7 mouse cellular contexts compared by ENCODE assay signal in genomic region chr11:26209811-26210581, GRCm38 (mm10). TPM values are rescaled to one million over a fixed set of nuclear protein-coding genes. Genes with fewer than 3 reads are reported as not detected.
DNase-seq lines count a peak whose midpoint lies in the region; ATAC-seq and TF ChIP-seq lines count a peak whose summit lies in the region.

No protein-coding gene starts in this region.

- WGBS in embryonic facial prominence, embryonic 10.5 days: 1% methylated on average over 73 of the region's 73 CpGs
- WGBS in heart, adult 2 months: 2% methylated on average over 70 of the region's 73 CpGs
- 3% methylated on average over 66 of the region's 73 CpGs for WGBS in kidney, adult 2 months
- 3% methylated on average over 21 of the region's 73 CpGs for WGBS in limb, embryonic 14.5 days
- under 1% methylated on average over 52 of the region's 73 CpGs for WGBS in midbrain, embryonic 14.5 days

- peak overlapping the region; percentile 72 for H3K9ac ChIP-seq in heart, adult 2 months (ENCODE audit: low read depth, low read length)
- peak overlapping the region; percentile 96 for H3K9ac ChIP-seq in limb, embryonic 14.5 days (ENCODE audit: low read depth, low read length, severe bottlenecking)
- peak overlapping the region; percentile 94 for H3K9ac ChIP-seq in midbrain, embryonic 14.5 days (replicated peaks; ENCODE audit: low read length)

- no peak overlapping the region for H3K27ac ChIP-seq in bone marrow macrophage, adult 2 months (ENCODE audit: insufficient read depth, low read depth, low read length)
- peak overlapping the region; percentile 95 for H3K27ac ChIP-seq in embryonic facial prominence, embryonic 10.5 days (replicated peaks)
- peak overlapping the region; percentile 58 for H3K27ac ChIP-seq in heart, adult 2 months
- H3K27ac ChIP-seq in kidney, adult 2 months (ENCODE audit: insufficient read depth, low read depth, low read length): peak overlapping the region; percentile 73
- peak overlapping the region; percentile 97 for H3K27ac ChIP-seq in limb, embryonic 14.5 days (replicated peaks; ENCODE audit: low read depth, low read length)
- peak overlapping the region; percentile 99 for H3K27ac ChIP-seq in midbrain, embryonic 14.5 days (replicated peaks; ENCODE audit: low read depth, low read length)

- DNase-seq in embryonic facial prominence, embryonic 10.5 days (ENCODE audit: low spot score): peak; percentile 82
- DNase-seq in heart, adult 2 months: peak; percentile 64
- DNase-seq in kidney, adult 2 months: peak; percentile 85
- peak; percentile 67 for DNase-seq in limb, embryonic 14.5 days (ENCODE audit: low spot score)
- peak; percentile 88 for DNase-seq in midbrain, embryonic 14.5 days
- peak; percentile 20 to 48 for DNase-seq in spleen, postnatal 36 days (ENCODE audit: low spot score in 2 of 2)

- no peak for TF ChIP-seq CTCF in bone marrow macrophage, adult 2 months (IDR thresholded peaks at IDR 0.05; ENCODE audit: low read depth, low read length)
- TF ChIP-seq CTCF in heart, adult 2 months (IDR thresholded peaks at IDR 0.05): no peak
- no peak for TF ChIP-seq CTCF in kidney, adult 2 months (conservative IDR thresholded peaks at IDR 0.05; ENCODE audit: insufficient read depth, insufficient read length, low read depth, low read length)

- peak; percentile 91 for ATAC-seq in limb, embryonic 14.5 days (ENCODE audit: low FRiP score, low read depth)
- ATAC-seq in midbrain, embryonic 14.5 days (ENCODE audit: low FRiP score, low TSS enrichment): peak; percentile 95

- no peaks in the 10 kb centered on the region for H3K79me2 ChIP-seq in heart, adult 2 months (replicated peaks; ENCODE audit: control insufficient read depth, insufficient read depth, low read length)

- no peak for TF ChIP-seq POLR2A in bone marrow macrophage, adult 2 months (IDR thresholded peaks at IDR 0.05; ENCODE audit: borderline replicate concordance, low read depth, low read length)
- no peak for TF ChIP-seq POLR2A in heart, adult 2 months (IDR thresholded peaks at IDR 0.05; ENCODE audit: insufficient read depth, low read depth, low read length)
- no peak for TF ChIP-seq POLR2A in kidney, adult 2 months (IDR thresholded peaks at IDR 0.05; ENCODE audit: low read depth, low read length)
- TF ChIP-seq POLR2A in limb, embryonic 14.5 days (IDR thresholded peaks at IDR 0.05; ENCODE audit: borderline replicate concordance, extremely low read depth, insufficient read depth, insufficient read length): 0 out of 2 replicates have a peak, but pooled peaks have one; percentile 43

- H3K36me3 ChIP-seq in embryonic facial prominence, embryonic 10.5 days (replicated peaks): no peaks in the 10 kb centered on the region
- H3K36me3 ChIP-seq in heart, adult 2 months (ENCODE audit: control insufficient read depth, insufficient read depth, low read length): no peaks in the 10 kb centered on the region
- H3K36me3 ChIP-seq in kidney, adult 2 months (ENCODE audit: control insufficient read depth, insufficient read depth, low read length): no peaks in the 10 kb centered on the region
- no peaks in the 10 kb centered on the region for H3K36me3 ChIP-seq in limb, embryonic 14.5 days (ENCODE audit: control insufficient read depth, insufficient read depth, low read length)
- no peaks in the 10 kb centered on the region for H3K36me3 ChIP-seq in midbrain, embryonic 14.5 days (ENCODE audit: control insufficient read depth, insufficient read depth, low read length)

- H3K4me1 ChIP-seq in bone marrow macrophage, adult 2 months (ENCODE audit: control insufficient read depth, insufficient read depth, low read length): peaks cover 3% of the 10 kb centered on the region
- peaks cover 14% of the 10 kb centered on the region for H3K4me1 ChIP-seq in embryonic facial prominence, embryonic 10.5 days
- no peaks in the 10 kb centered on the region for H3K4me1 ChIP-seq in heart, adult 2 months (ENCODE audit: control insufficient read depth, insufficient read depth, low read length)
- H3K4me1 ChIP-seq in kidney, adult 2 months (ENCODE audit: control insufficient read depth, insufficient read depth, low read length): peaks cover 5% of the 10 kb centered on the region; the same call in 1 of the 2 replicates
- peaks cover 3% of the 10 kb centered on the region; the same call in 1 of the 2 replicates for H3K4me1 ChIP-seq in limb, embryonic 14.5 days (ENCODE audit: control insufficient read depth, insufficient read depth, low read length)
- peaks cover 9% of the 10 kb centered on the region; the same call in 1 of the 2 replicates for H3K4me1 ChIP-seq in midbrain, embryonic 14.5 days (ENCODE audit: control insufficient read depth, insufficient read depth, low read length)

- no peaks in the 10 kb centered on the region for H3K27me3 ChIP-seq in embryonic facial prominence, embryonic 10.5 days (replicated peaks; ENCODE audit: low read depth, poor library complexity, severe bottlenecking)
- H3K27me3 ChIP-seq in heart, adult 2 months (ENCODE audit: control insufficient read depth, insufficient read depth, low read length): no peaks in the 10 kb centered on the region
- H3K27me3 ChIP-seq in kidney, adult 2 months (replicated peaks; ENCODE audit: control insufficient read depth, insufficient read depth, low read length): no peaks in the 10 kb centered on the region
- no peaks in the 10 kb centered on the region for H3K27me3 ChIP-seq in limb, embryonic 14.5 days (ENCODE audit: control insufficient read depth, insufficient read depth, low read length)
- no peaks in the 10 kb centered on the region for H3K27me3 ChIP-seq in midbrain, embryonic 14.5 days (ENCODE audit: control insufficient read depth, insufficient read depth, low read length)

- intact Hi-C loops in heart, adult 2 months (cut with DNase I): loop anchor here (10.0 kb wide), 2 partner anchors 285 to 755 kb away; no protein-coding TSS in a partner anchor

- no peak for TF ChIP-seq EP300 in heart, adult 2 months (IDR thresholded peaks at IDR 0.05; ENCODE audit: insufficient read depth, low read depth, low read length)

- no peaks in the 10 kb centered on the region for H3K9me3 ChIP-seq in embryonic facial prominence, embryonic 10.5 days
- H3K9me3 ChIP-seq in limb, embryonic 14.5 days (ENCODE audit: control insufficient read depth, low read length): no peaks in the 10 kb centered on the region
- H3K9me3 ChIP-seq in midbrain, embryonic 14.5 days (ENCODE audit: control insufficient read depth, low read length): no peaks in the 10 kb centered on the region

- peak overlapping the region; percentile 65 for H3K4me3 ChIP-seq in bone marrow macrophage, adult 2 months (ENCODE audit: insufficient read depth, low read length)
- H3K4me3 ChIP-seq in embryonic facial prominence, embryonic 10.5 days: peak overlapping the region; percentile 66
- peak overlapping the region; percentile 58 for H3K4me3 ChIP-seq in heart, adult 2 months
- H3K4me3 ChIP-seq in kidney, adult 2 months (ENCODE audit: insufficient read depth, low read depth, low read length): peak overlapping the region; percentile 68
- H3K4me3 ChIP-seq in limb, embryonic 14.5 days (replicated peaks; ENCODE audit: low read length): peak overlapping the region; percentile 70
- peak overlapping the region; percentile 66 for H3K4me3 ChIP-seq in midbrain, embryonic 14.5 days (replicated peaks; ENCODE audit: low read depth, low read length)

- H3K4me2 ChIP-seq in limb, embryonic 14.5 days (replicated peaks; ENCODE audit: low read depth, low read length, severe bottlenecking): peak overlapping the region; percentile 51
- H3K4me2 ChIP-seq in midbrain, embryonic 14.5 days (ENCODE audit: low read length): peak overlapping the region; percentile 85

RNA-seq across cellular contexts. Expression of gene 5730522E02Rik, which starts 0.6 kb away (rescaled TPM):
- polyA plus RNA-seq in bone marrow macrophage, adult 2 months (2012; ENCODE audit: insufficient read depth, insufficient read length, missing spikeins): 0.64 TPM in 1 of 2 replicates, not detected in the other
- polyA plus RNA-seq in embryonic facial prominence, embryonic 10.5 days (2016; fragmentation: Nextera tagmentation; extraction: Ambion mirVana): 5.0 and 6.5 TPM in 2 replicates
- total RNA-seq in heart, adult 2 months (2021): not detected
- not detected in 2 replicates for polyA plus RNA-seq in heart, adult 2 months (2012; rRNA removed)
- polyA plus RNA-seq in kidney, adult 2 months (2012; rRNA removed): 0.06 TPM in 1 of 2 replicates, not detected in the other
- polyA plus RNA-seq in limb, embryonic 14.5 days (2012; rRNA removed): 2.6 and 4.3 TPM in 2 replicates
- 4.2 and 6.2 TPM in 2 replicates for polyA plus RNA-seq in limb, embryonic 14.5 days (2014; fragmentation: Nextera tagmentation; extraction: Ambion mirVana)
- polyA plus RNA-seq in midbrain, embryonic 14.5 days (2014; fragmentation: Nextera tagmentation; extraction: Ambion mirVana): 14.8 and 19.0 TPM in 2 replicates

Comparison
In these comparisons a context has a peak if more than half of its experiments do, and no peak if none do; other contexts are left out.
1. DNase-seq: peak in every context shown above with its lines; median percentile 88 in midbrain, embryonic 14.5 days; 85 in kidney, adult 2 months; 82 in embryonic facial prominence, embryonic 10.5 days; 67 in limb, embryonic 14.5 days; 64 in heart, adult 2 months; 34 in spleen, postnatal 36 days.